Mouse (Mus musculus): ENCODE results near the gene Opn5. TPM values are rescaled to one million over a fixed set of nuclear protein-coding genes. Genes with fewer than 3 reads are reported as not detected.

The Opn5 gene
- polyA plus RNA-seq, 1 experiment from 2014 or later, result not detected

DNA sequence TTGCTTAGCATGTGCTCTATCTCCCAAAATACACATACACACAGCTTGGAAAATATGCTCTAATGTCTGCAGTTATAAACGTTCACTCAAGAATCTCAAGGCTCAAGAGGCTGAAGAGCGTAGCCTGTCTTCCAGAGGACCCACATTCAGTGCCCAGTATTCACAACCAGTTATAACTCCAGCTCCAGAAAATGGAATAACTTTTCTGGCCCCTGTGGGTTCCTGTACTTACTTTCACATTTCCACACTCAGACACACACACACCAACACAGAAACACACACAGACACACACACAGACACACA lies 28.2 kb downstream of the Opn5 start:
- WGBS, result 74% methylated on average over 2 of the region's 2 CpGs
- Histone ChIP-seq H3K4me3 (ENCODE audit: low read depth, low read length) (no peak overlapping the region), H3K4me2 (replicated peaks; ENCODE audit: low read depth, low read length) (no peak overlapping the region), H3K4me1 (ENCODE audit: control insufficient read depth, insufficient read depth, low read length) (no peaks in the 10 kb centered on the region), H3K9me3 (ENCODE audit: control insufficient read depth, low read depth, low read length) (no peaks in the 10 kb centered on the region), H3K27ac (ENCODE audit: low read length) (no peak overlapping the region), H3K36me3 (ENCODE audit: control insufficient read depth, insufficient read depth, low read length) (no peaks in the 10 kb centered on the region), H3K9ac (replicated peaks; ENCODE audit: low read depth, low read length) (no peak overlapping the region), H3K27me3 (ENCODE audit: control insufficient read depth, insufficient read depth, low read length) (no peaks in the 10 kb centered on the region)
- ATAC-seq (ENCODE audit: insufficient number of reproducible peaks, insufficient read depth, low FRiP score, low read depth), result no peak

DNA sequence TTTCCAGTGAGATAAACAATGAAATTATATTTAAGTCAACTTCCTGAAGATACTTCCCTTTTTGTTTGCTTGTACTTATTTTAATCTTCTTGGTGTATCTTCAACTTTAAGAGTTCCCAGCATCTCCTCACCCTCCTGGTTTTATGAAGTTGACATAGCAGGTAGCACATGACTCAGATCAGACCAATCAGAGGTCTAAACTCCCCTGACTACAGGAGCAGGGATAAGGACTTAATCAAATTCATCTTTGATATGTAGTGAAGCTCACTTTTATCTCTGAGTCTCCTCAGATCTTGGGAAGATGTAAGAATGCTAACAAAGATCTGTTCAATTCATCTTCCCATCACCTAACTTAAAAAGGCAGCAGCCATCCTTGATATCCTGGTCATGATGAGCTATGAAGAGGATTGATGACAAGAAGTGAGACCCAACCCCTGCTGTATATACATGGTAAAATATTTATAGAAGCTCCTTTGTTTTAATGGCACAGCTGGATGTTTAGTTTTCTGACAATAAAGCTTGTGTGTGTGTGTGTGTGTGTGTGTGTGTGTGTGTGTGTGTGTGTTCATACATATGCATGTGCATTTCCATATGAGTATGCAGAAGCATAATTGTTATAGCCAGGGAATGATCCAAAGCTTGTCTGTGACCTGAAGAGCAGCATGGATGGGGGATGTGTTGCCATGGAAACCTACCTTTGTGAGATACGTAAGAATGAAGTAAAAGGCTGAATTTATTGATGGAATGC lies 28.7 kb downstream of the Opn5 start:
- H3K27me3 ChIP-seq (ENCODE audit: control insufficient read depth, insufficient read depth, low read length), result no peaks in the 10 kb centered on the region
- WGBS, result 45% methylated on average over 1 of the region's 1 CpGs
- no peak overlapping the region for H3K4me2 ChIP-seq (replicated peaks; ENCODE audit: low read depth, low read length)
- no peaks in the 10 kb centered on the region for H3K9me3 ChIP-seq (ENCODE audit: control insufficient read depth, low read depth, low read length)
- H3K4me3 ChIP-seq (ENCODE audit: low read depth, low read length), result no peak overlapping the region
- no peak overlapping the region for H3K9ac ChIP-seq (replicated peaks; ENCODE audit: low read depth, low read length)
- H3K4me1 ChIP-seq (ENCODE audit: control insufficient read depth, insufficient read depth, low read length), result no peaks in the 10 kb centered on the region
- H3K27ac ChIP-seq (ENCODE audit: low read length), result no peak overlapping the region
- no peak for ATAC-seq (ENCODE audit: insufficient number of reproducible peaks, insufficient read depth, low FRiP score, low read depth)
- H3K36me3 ChIP-seq (ENCODE audit: control insufficient read depth, insufficient read depth, low read length), result no peaks in the 10 kb centered on the region

DNA sequence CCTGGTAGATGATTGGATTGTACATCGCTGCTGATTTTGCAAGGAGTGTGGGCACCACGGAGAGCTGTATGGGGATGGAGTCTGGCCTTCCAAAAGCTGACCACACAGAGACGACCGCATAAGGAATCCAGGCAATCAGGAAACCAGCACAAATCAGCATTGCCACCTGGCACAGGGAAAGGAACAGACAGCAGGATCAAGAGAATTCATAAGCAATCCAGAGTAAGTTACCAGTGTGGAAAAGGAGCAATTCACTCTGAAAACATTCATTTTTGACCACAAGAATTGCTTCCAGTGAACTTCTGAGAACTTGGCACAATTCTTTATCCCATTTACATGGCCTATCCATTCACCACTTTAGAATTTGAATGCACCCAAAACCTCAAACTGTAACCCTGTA lies 30.6 kb downstream of the Opn5 start:
- Histone ChIP-seq H3K4me3 (ENCODE audit: low read depth, low read length) (no peak overlapping the region), H3K36me3 (ENCODE audit: control insufficient read depth, insufficient read depth, low read length) (no peaks in the 10 kb centered on the region), H3K9ac (replicated peaks; ENCODE audit: low read depth, low read length) (no peak overlapping the region), H3K9me3 (ENCODE audit: control insufficient read depth, low read depth, low read length) (no peaks in the 10 kb centered on the region), H3K4me2 (replicated peaks; ENCODE audit: low read depth, low read length) (no peak overlapping the region), H3K27ac (ENCODE audit: low read length) (no peak overlapping the region), H3K4me1 (ENCODE audit: control insufficient read depth, insufficient read depth, low read length) (no peaks in the 10 kb centered on the region), H3K27me3 (ENCODE audit: control insufficient read depth, insufficient read depth, low read length) (no peaks in the 10 kb centered on the region)
- 78% methylated on average over 4 of the region's 4 CpGs for WGBS
- no peak for ATAC-seq (ENCODE audit: insufficient number of reproducible peaks, insufficient read depth, low FRiP score, low read depth)

DNA sequence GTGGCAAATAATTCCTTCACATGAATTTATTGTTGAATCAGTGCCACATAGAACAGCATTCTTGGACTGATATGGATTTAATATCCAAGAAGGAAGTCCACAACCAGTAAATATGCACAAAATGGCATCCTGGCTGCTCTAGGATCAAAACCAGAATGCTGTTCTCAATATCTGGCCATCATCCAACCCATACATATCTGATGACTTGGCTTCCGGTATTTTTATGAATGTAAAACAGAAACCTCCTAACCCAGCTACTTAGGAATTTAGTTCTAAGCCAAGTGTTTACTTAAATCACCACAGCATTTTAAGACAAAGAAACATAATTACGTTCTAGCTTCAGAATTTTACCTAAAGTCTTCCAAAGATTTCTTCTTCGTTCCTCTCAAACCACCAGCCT lies 31.0 kb downstream of the Opn5 start:
- no peaks in the 10 kb centered on the region for H3K27me3 ChIP-seq (ENCODE audit: control insufficient read depth, insufficient read depth, low read length)
- H3K4me2 ChIP-seq (replicated peaks; ENCODE audit: low read depth, low read length), result no peak overlapping the region
- 58% methylated on average over 3 of the region's 3 CpGs for WGBS
- H3K9ac ChIP-seq (replicated peaks; ENCODE audit: low read depth, low read length), result no peak overlapping the region
- no peaks in the 10 kb centered on the region for H3K4me1 ChIP-seq (ENCODE audit: control insufficient read depth, insufficient read depth, low read length)
- no peak overlapping the region for H3K4me3 ChIP-seq (ENCODE audit: low read depth, low read length)
- H3K27ac ChIP-seq (ENCODE audit: low read length), result no peak overlapping the region
- ATAC-seq (ENCODE audit: insufficient number of reproducible peaks, insufficient read depth, low FRiP score, low read depth), result no peak
- H3K9me3 ChIP-seq (ENCODE audit: control insufficient read depth, low read depth, low read length), result no peaks in the 10 kb centered on the region
- H3K36me3 ChIP-seq (ENCODE audit: control insufficient read depth, insufficient read depth, low read length), result no peaks in the 10 kb centered on the region

DNA sequence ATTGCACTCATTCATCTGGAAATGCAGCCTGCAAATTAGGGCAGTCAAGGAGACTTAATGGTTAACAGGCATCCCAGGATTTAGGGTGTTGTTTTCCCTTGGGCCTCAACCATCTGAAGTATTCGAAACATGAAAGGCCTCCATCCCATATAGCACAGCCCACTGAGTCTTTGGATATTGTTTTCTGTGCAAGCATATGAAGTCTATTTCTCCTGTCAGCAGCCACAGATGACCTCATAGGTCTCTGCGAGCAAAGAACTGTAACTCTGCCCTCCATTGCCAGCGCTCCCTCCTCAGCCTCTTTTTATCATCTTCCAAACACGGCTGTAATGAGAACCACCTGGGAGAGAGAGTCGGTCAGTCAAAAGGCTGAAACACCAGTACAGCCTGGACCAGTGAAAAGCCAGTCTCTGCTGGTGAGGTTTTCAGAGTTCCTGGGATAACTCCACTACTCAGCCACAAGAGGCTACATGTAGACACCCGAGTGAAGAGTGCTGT lies 34.5 kb downstream of the Opn5 start:
- H3K4me1 ChIP-seq (ENCODE audit: control insufficient read depth, insufficient read depth, low read length), result no peaks in the 10 kb centered on the region
- H3K36me3 ChIP-seq (ENCODE audit: control insufficient read depth, insufficient read depth, low read length), result no peaks in the 10 kb centered on the region
- H3K27me3 ChIP-seq (ENCODE audit: control insufficient read depth, insufficient read depth, low read length), result no peaks in the 10 kb centered on the region
- H3K27ac ChIP-seq (ENCODE audit: low read length), result no peak overlapping the region
- 28% methylated on average over 6 of the region's 6 CpGs for WGBS
- ATAC-seq (ENCODE audit: insufficient number of reproducible peaks, insufficient read depth, low FRiP score, low read depth), result no peak
- no peak overlapping the region for H3K4me3 ChIP-seq (ENCODE audit: low read depth, low read length)
- no peaks in the 10 kb centered on the region for H3K9me3 ChIP-seq (ENCODE audit: control insufficient read depth, low read depth, low read length)
- H3K9ac ChIP-seq (replicated peaks; ENCODE audit: low read depth, low read length), result no peak overlapping the region
- H3K4me2 ChIP-seq (replicated peaks; ENCODE audit: low read depth, low read length), result no peak overlapping the region

DNA sequence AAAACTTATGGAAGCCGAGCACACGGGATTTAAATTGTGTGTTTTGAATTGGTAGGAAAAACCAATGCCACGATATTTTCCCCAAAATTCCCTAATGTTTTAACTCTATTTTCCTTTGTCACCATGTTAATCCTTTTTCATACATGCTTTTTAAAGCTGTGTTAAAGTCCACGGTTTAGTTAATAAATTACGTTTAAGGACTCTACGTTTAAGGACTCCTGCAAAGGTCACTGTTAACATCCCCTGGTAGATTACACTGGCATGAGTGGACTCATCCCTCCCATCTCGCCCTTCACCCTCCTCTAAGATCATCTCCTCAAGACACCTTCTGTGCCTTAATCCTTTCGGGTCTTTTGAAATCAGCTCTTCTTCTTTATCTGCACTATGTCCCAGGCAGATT lies 37.4 kb downstream of the Opn5 start:
- 77% methylated on average over 8 of the region's 8 CpGs for WGBS
- ATAC-seq (ENCODE audit: insufficient number of reproducible peaks, insufficient read depth, low FRiP score, low read depth), result no peak
- Histone ChIP-seq H3K4me2 (replicated peaks; ENCODE audit: low read depth, low read length) (no peak overlapping the region), H3K9ac (replicated peaks; ENCODE audit: low read depth, low read length) (no peak overlapping the region), H3K4me3 (ENCODE audit: low read depth, low read length) (no peak overlapping the region), H3K4me1 (ENCODE audit: control insufficient read depth, insufficient read depth, low read length) (no peaks in the 10 kb centered on the region), H3K36me3 (ENCODE audit: control insufficient read depth, insufficient read depth, low read length) (no peaks in the 10 kb centered on the region), H3K27ac (ENCODE audit: low read length) (no peak overlapping the region), H3K9me3 (ENCODE audit: control insufficient read depth, low read depth, low read length) (no peaks in the 10 kb centered on the region), H3K27me3 (ENCODE audit: control insufficient read depth, insufficient read depth, low read length) (no peaks in the 10 kb centered on the region)

DNA sequence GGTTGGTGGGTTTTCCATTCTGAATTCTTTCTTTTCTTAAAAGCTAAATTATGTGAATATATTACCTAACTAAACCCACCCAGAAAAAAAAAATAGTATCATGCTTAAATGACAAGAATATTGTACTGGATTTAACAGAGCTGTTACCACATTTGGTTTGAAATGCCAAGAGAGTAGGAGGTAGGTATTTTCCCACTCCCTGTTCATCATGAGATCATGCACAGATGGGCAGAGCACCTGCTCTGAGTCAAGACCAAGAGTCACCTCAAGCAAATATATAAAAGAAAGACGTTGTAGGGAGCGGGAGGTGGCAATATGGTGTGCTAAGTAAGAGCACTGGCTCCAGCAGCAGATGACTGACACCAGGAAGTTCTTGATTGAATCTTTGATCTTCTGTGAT lies 61.6 kb downstream of the Opn5 start:
- no peaks in the 10 kb centered on the region for H3K27me3 ChIP-seq (ENCODE audit: control insufficient read depth, insufficient read depth, low read length)
- H3K9me3 ChIP-seq (ENCODE audit: control insufficient read depth, low read depth, low read length), result no peaks in the 10 kb centered on the region
- H3K9ac ChIP-seq (replicated peaks; ENCODE audit: low read depth, low read length), result no peak overlapping the region
- H3K4me2 ChIP-seq (replicated peaks; ENCODE audit: low read depth, low read length), result no peak overlapping the region
- no peak for ATAC-seq (ENCODE audit: insufficient number of reproducible peaks, insufficient read depth, low FRiP score, low read depth)
- H3K36me3 ChIP-seq (ENCODE audit: control insufficient read depth, insufficient read depth, low read length), result no peaks in the 10 kb centered on the region
- 91% methylated on average over 2 of the region's 2 CpGs for WGBS
- H3K4me3 ChIP-seq (ENCODE audit: low read depth, low read length), result no peak overlapping the region
- no peak overlapping the region for H3K27ac ChIP-seq (ENCODE audit: low read length)
- no peaks in the 10 kb centered on the region for H3K4me1 ChIP-seq (ENCODE audit: control insufficient read depth, insufficient read depth, low read length)

DNA sequence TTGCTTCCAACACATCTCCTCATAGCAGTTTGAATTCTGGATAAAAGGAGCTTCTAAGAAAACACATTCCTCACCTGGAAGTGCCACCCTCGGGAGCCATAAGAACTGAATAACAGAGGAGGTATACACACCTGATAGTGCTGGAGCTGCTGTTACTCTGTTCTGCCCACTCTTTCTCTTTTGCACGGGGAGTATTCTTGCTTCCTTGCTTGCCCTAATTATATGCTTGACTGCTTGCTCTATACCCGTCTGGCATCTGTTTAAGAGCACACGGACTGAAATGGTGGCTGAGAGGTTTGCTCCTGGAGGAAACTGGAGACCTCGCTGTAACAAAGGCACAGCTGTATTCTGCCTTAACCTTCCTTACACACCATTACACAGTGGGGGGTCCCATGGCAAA lies 81.0 kb downstream of the Opn5 start:
- Histone ChIP-seq H3K4me3 (ENCODE audit: low read depth, low read length) (no peak overlapping the region), H3K9ac (replicated peaks; ENCODE audit: low read depth, low read length) (no peak overlapping the region), H3K4me1 (ENCODE audit: control insufficient read depth, insufficient read depth, low read length) (no peaks in the 10 kb centered on the region), H3K9me3 (ENCODE audit: control insufficient read depth, low read depth, low read length) (no peaks in the 10 kb centered on the region), H3K27me3 (ENCODE audit: control insufficient read depth, insufficient read depth, low read length) (no peaks in the 10 kb centered on the region), H3K27ac (ENCODE audit: low read length) (no peak overlapping the region), H3K4me2 (replicated peaks; ENCODE audit: low read depth, low read length) (no peak overlapping the region), H3K36me3 (ENCODE audit: control insufficient read depth, insufficient read depth, low read length) (no peaks in the 10 kb centered on the region)
- WGBS, result 67% methylated on average over 5 of the region's 5 CpGs
- ATAC-seq (ENCODE audit: insufficient number of reproducible peaks, insufficient read depth, low FRiP score, low read depth), result no peak

All from stomach, embryonic 14.5 days (tissue).